Mouse (Mus musculus) embryo, embryonic 9.5 days (tissue): ENCODE data around the gene Usb1.

Source experiments
- DNase-seq: peaks from one replicate; pipeline ENCODE4 v3.0.0-alpha.2; 2017; ENCODE audit errors: extremely low spot score

Usb1 gene

GRCm38 (mm10) chr8:95336363-95336762, 4.3 kb downstream of the Usb1 start:
- DNase-seq, result no peak

DNA sequence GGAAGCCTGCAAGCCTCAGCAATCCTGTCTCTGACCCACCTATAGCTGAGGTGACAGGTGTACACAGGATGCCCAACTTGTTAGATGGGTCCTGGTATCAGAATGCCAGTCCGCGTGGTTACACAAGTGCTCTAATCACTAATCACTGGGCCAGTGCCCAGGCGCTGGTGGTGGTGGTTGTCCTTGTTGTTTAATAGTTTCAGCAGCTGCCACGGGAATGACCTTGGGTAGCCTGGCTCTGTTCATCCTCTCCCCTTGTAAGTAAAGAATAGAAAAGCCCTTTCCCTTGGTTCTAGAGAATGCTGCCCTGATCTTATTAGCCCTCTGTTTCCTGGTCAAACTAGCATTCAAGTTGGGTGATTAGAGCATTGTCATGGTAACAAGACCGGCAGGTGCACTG, 9.6 kb downstream of the Usb1 start:
- no peak for DNase-seq

- DNase-seq, result no peak
Measured at GRCm38 (mm10) chr8:95344668-95345067, 12.6 kb downstream of the Usb1 start.

- peak; percentile 78 for DNase-seq
Measured at GRCm38 (mm10) chr8:95346643-95347545, 14.8 kb downstream of the Usb1 start.

GRCm38 (mm10) chr8:95348356-95348755, 16.3 kb downstream of the Usb1 start:
- no peak for DNase-seq

DNA sequence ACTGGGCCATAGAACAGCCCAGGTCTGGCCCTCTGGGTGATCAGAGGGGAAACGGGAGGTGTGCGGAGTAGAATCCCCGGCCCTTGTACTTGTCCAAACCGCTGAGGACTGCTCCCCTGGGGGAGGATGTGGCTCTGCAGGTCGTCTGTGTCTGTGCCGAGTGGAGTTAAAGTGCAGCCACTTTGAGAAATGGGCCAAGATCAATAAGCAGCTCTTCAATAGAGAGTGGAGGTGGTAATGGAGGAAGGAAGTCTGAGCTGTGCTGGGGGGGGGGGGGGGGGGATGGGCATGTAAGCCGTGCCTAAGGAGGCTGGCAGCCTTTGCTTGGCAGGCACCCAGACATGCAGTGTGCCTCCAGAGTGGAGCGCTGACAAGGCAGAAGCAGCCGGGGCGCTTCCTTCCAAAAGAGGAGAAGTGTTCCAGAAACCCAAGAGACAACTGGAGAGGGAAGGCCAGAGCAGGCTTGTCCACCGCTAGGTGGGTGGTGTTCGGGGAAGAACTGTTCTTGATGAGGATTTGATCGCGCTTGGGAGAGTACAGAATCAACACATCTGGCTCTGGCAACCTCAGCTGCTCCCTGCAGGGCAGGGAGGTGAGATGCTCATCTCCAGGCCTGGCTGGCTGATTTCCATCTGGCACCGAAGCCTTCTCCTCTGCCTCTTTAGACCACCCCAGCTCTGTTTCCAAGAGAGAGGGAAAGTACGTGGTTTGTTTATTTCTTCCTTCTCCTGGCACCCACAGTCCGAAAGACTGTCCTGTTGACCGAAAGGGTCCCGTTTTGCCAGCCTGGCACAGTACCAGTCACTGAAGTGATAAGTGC, 16.9 kb downstream of the Usb1 start:
- DNase-seq, result no peak

GRCm38 (mm10) chr8:95351461-95351860, 19.4 kb downstream of the Usb1 start:
- no peak for DNase-seq

GRCm38 (mm10) chr8:95352151-95352870, 20.2 kb downstream of the Usb1 start, which contains the start of gene Mmp15:
Gene Mmp15 (plus strand): TSS chr8:95352268.
- DNase-seq, result peak; percentile 83

DNA sequence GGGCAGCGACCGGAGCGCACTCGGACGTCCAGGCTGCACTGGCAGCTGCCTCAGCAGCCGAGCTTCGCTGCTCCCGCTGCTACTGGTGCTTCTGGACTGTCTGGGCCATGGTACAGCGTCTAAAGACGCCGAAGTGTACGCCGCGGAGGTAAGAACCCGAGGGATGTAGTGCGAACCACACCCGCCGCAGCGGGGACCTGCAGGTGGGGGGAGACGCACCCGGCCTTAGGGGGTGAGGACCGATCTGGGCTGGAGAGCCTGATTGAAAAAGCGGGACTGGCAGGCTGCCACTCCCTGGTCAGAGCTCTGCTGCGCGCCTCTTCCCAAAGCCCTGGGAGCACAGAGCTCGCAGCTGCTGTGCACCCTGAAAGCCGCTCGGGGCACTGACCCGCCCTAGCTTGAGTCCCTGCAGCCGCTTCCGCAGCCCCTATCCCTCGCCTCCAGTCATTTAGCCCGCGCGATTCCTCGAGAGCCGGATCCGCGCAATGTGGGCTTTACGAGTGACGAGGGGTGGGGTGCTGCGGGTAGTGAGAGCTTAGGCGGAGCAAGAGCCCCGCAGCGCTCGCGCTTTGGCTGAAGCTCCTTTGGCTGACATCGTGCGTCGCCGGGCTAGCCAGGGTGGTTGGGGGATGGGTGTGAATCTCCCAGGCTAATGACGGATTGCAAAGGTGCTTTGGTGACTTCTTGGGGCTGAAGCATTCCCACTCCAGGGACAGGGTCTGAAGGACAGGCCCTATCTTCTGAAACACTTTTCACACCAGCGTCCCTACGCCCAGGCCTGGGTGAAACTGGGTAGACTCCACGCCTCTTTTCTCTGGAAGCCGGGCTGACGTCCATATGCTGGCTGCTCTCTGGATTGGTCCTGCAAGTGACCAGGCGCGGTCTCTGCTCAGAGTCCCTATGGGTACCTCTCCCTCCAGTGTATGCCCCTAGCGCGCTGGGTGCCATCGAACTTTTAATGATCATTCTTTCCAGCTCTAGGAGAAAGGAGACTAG, 21.1 kb downstream of the Usb1 start:
- peak; percentile 77 for DNase-seq

DNA sequence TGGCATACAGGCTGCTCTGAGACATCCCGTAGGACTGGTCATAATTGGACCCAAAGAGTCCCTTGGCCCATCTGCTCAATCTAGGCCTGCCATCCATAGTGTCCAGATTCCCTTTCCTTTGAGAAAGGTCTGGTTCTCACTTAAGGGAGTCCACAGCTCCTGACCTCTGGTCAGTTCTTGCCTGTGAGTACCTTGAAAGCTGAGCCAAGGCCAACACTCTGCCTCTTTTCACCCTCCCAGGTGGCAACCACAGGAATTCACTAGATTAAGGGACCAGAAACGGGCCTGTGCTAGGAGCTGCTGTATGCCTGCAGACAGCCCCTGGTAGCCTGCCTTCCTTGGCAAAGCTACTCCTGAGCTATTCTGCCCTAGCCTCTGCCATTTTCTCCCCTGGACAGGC, 22.5 kb downstream of the Usb1 start:
- DNase-seq, result no peak

- DNase-seq, result no peak
Measured at GRCm38 (mm10) chr8:95358550-95359411, 26.7 kb downstream of the Usb1 start.

DNA sequence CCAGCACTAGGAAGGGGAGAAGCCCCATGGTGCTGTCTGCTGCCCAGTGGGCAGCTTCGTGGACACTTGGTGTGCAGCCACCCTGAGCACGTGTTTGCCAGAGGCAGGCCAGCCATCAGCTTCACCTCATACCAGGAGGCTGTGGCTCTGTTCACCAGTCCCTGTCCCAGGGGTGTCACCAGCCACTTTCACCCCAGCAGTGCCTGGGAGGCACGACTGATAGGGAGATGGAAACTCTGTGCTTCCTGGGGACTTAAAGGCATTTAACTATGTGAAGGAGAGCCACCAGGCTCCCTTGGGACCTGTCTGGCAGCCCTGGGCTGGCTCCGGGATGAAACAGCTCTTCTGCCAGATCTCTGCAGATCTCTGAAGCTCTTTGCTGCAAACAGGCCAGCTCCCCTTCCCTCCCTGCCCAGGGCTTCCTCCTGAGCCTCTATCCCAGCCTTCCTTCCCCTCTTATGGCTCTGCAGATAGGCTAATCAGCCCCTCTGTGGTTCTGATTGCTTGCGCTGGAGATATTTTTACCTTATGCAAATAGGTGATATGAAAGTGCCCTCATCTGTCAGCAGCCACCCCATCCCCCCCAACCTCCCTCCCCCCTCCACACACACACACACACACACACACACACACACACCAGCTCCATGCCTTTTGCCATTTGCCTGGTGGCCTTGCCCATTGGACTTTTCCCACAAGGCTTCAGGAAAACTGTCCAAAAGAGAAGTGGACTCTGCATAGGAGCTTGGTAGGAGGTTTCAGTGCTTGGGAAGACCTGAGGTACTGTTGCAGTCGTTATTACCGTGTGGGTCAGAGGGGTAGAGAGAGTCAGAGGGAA, 28.3 kb downstream of the Usb1 start:
- no peak for DNase-seq

DNA sequence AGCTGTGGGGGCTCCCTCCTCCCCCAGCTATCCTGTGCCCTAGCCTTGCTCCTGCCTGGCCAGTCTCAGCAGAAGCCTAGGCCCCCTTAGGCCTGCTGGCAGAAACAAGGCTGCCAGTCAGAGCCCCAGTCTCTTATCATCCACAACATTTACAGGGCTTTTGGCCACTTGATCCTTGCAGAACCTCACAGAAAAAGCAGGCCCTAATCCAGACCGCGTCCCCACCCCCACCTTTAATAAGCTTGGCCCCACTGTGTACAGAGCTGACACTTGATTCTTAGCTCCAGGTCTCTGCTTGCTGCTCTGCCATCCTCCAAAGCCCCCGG, 28.9 kb downstream of the Usb1 start:
- no peak for DNase-seq

- DNase-seq, result no peak
Measured at GRCm38 (mm10) chr8:95362272-95362671, 30.2 kb downstream of the Usb1 start.

DNA sequence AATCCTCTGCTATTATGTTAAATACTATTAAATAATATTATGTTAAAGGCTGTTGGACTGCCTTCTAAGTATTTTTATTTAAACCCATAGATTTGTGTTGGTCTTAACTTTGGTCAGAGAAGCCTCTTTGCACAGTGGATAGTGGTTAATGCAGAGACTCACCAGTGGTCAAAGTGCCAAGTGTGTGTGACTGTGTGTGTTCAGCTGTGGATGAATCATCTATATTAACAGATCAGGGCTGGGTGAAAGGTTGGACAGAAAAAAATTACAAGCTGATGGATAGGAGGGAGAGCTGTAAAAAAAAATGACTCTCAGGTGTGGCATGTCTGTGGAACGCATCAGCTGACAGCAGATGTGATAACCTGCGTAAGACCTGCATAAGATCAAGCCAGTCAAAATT, 31.8 kb downstream of the Usb1 start:
- DNase-seq, result no peak

DNA sequence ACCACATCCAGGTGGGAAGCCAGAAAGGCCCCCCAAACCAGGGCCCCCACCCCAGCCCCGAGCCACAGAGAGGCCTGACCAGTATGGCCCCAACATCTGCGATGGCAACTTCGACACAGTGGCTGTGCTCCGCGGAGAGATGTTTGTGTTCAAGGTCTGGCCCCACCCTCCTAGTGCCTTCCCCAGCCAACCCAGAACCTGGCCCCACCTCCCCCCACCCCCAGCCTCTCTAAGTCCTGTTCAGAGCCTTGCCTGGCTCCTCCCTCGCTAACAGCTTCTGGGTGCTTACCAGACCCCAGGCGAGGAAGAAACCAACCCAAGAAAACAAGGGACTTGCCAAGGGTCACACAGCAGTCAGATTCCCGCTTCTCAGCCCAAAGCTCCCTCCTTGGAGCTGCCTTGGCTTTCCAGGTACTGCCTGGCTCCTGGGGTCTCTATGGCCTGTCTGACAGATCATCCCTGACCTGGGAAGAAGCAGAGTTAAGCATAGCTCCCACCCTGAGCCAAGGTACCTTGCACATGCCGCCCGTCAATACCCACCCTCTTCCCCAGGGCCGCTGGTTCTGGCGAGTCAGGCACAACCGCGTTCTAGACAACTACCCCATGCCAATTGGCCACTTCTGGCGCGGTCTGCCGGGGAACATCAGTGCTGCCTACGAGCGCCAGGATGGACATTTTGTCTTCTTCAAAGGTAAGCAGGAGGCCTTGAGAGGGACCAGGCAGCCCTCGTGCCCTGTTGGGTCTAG, 37.7 kb downstream of the Usb1 start:
- peak; percentile 38 for DNase-seq

DNA sequence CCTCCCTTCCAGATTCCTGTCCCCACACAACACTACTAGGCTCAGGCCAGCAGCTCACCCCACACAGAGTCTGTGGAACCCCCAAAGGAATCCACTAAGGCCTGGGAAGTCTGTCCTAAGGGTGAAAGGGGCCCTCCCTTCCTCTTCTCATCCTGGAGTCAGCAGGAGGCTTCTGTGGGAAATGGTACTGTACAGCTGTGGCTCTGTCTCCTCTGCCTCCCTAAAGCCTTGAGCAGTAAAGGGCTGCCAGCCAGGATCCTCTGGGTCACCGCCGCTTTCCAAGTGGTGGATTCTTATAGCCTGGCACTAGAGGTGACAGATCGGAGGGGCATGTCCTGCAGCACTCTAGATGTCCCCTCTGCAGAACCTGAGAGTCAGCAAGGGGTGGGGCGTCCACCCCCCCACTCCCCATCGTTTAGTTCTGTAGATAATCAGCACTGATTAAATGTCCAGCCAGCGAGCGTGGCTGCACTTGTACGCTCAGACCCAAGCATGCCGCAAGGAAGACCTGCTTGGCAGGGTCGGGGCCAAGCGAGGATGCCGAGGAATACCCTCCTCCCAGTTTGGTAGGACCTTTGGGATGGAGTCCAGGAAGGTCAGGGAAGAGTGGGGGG, 41.4 kb downstream of the Usb1 start:
- no peak for DNase-seq

- no peak for DNase-seq
Measured at GRCm38 (mm10) chr8:95374429-95374828, 42.3 kb downstream of the Usb1 start.
